Mouse (Mus musculus) lung, embryonic 14.5 days (tissue): ENCODE results near the gene Nln. TPM values are rescaled to one million over a fixed set of nuclear protein-coding genes. Genes with fewer than 3 reads are reported as not detected.

Experiments used
- ATAC-seq: fragments of 200-750 bp; cut with Nextera tagmentation; 2 replicates; pipeline ENCODE4 v1.8.0; 2017; ENCODE audit warnings: mild to moderate bottlenecking, moderate TSS enrichment, moderate library complexity; ENCODE audit not compliant: insufficient read depth
- DNase-seq: peaks from one replicate; pipeline ENCODE4 v3.0.0-alpha.2; 2015
- H3K27ac ChIP-seq: fragments of 300-500 bp; sonication (generic); 2 replicates; pipeline ENCODE4 v1.5.1; 2014; ENCODE audit warnings: low read depth, mild to moderate bottlenecking, moderate library complexity
- H3K27me3 ChIP-seq: fragments of 300-500 bp; sonication (generic); 2 replicates; pipeline ENCODE4 v1.6.1; 2014; ENCODE audit warnings: low read length, control low read depth; ENCODE audit not compliant: insufficient read depth
- H3K36me3 ChIP-seq: fragments of 300-500 bp; sonication (generic); 2 replicates; pipeline ENCODE4 v1.6.1; 2014; ENCODE audit warnings: control low read depth; ENCODE audit not compliant: insufficient read depth
- H3K4me1 ChIP-seq: fragments of 300-500 bp; sonication (generic); 2 replicates; pipeline ENCODE4 v1.6.1; 2014; ENCODE audit warnings: antibody characterized with exemption, control low read depth; ENCODE audit not compliant: insufficient read depth
- H3K4me2 ChIP-seq: fragments of 300-500 bp; sonication (generic); 2 replicates; pipeline ENCODE4 v1.6.1; 2014; ENCODE audit warnings: mild to moderate bottlenecking
- H3K4me3 ChIP-seq: fragments of 300-500 bp; sonication (generic); 2 replicates; pipeline ENCODE4 v1.5.1; 2014; ENCODE audit warnings: low read depth, low read length
- H3K9ac ChIP-seq: fragments of 300-500 bp; sonication (generic); 2 replicates; pipeline ENCODE4 v1.6.1; 2014
- H3K9me3 ChIP-seq: fragments of 300-500 bp; sonication (generic); 2 replicates; pipeline ENCODE4 v1.6.1; 2016; ENCODE audit warnings: low read depth, low read length, control low read depth
- CTCF ChIP-seq: IDR thresholded peaks from 2 replicates; pipeline ENCODE4 v1.5.1; 2016; ENCODE audit warnings: antibody characterized with exemption, low read depth
- WGBS: fragments of 180-500 bp; shearing (Covaris S2); extraction: QIAGEN DNeasy Blood & Tissue Kit; methylation state at CpG from one replicate; pipeline ENCODE4 v1.1.7; 2014; 5-methylcytosine and 5-hydroxymethylcytosine counted together
- polyA plus RNA-seq: library from polyadenylated mRNA; unstranded; fragments of >200 nt; fragmentation: Nextera tagmentation; extraction: Ambion mirVana; gene quantifications from 2 replicates; pipeline ENCODE4 v1.2.1, GENCODE M21; 2014

Nln gene
- polyA plus RNA-seq, 1 experiment from 2014 or later, result 24.8 TPM

GRCm38 (mm10) chr13:104015246-104016105, 93.9 kb downstream of the Nln start:
- no peaks in the 10 kb centered on the region for H3K4me1 ChIP-seq
- H3K9ac ChIP-seq, result no peak overlapping the region
- DNase-seq (no peak), ATAC-seq (no peak)
- no peak for TF ChIP-seq CTCF
- H3K36me3 ChIP-seq, result no peaks in the 10 kb centered on the region
- H3K27ac ChIP-seq, result no peak overlapping the region
- H3K4me3 ChIP-seq, result no peak overlapping the region
- no peaks in the 10 kb centered on the region for H3K9me3 ChIP-seq
- H3K4me2 ChIP-seq, result no peak overlapping the region
- 80% methylated on average over 18 of the region's 18 CpGs for WGBS
- H3K27me3 ChIP-seq, result no peaks in the 10 kb centered on the region

DNA sequence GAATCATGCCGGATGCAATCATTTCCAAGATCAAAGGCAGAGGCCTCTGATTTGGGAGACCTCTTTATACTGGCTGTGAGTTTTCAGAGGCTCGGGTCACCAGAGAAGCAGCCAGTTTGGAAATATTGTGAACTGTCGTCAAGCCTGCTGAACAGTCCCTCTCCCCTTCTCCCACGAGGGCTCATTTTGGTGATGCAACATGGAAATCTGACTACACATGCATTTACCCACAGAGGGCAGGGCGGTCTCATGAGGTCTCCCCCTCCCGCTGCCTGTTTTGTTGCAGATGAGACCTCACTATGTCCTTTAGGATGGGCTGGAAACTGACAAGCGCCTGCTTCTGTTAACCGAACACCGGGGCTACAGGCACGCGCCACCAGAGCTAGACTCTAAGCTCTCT, 95.4 kb downstream of the Nln start:
- Histone ChIP-seq H3K9ac (no peak overlapping the region), H3K4me2 (no peak overlapping the region), H3K4me3 (no peak overlapping the region), H3K27me3 (no peaks in the 10 kb centered on the region), H3K9me3 (no peaks in the 10 kb centered on the region), H3K36me3 (no peaks in the 10 kb centered on the region), H3K27ac (no peak overlapping the region), H3K4me1 (no peaks in the 10 kb centered on the region)
- ATAC-seq (no peak), DNase-seq (no peak)
- WGBS, result 83% methylated on average over 11 of the region's 11 CpGs
- no peak for TF ChIP-seq CTCF

DNA sequence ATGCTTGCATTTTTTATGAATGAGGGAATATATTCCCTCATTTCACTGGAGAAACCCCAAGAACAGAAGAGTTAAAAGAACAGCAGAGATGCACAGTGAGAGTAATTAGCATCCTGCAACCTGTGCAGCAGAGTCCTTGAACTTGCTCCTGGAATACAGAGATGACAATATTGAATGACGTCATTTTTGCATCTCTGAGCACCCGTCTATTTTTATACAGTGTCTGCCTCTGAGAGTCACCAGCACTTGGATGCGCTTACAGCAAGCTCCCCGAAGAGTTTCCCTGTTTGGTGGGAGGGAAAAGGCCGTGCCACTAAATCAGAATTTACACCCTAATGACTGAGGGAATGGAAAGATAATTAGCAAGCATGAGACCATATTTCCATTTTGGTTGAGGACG, 96.0 kb downstream of the Nln start:
- no peak for TF ChIP-seq CTCF
- Histone ChIP-seq H3K27ac (no peak overlapping the region), H3K9me3 (no peaks in the 10 kb centered on the region), H3K36me3 (no peaks in the 10 kb centered on the region), H3K4me2 (no peak overlapping the region), H3K4me3 (no peak overlapping the region), H3K9ac (no peak overlapping the region), H3K4me1 (no peaks in the 10 kb centered on the region), H3K27me3 (no peaks in the 10 kb centered on the region)
- DNase-seq, result no peak
- ATAC-seq, result no peak
- 70% methylated on average over 6 of the region's 6 CpGs for WGBS

GRCm38 (mm10) chr13:104012214-104012833, 97.1 kb downstream of the Nln start:
- Histone ChIP-seq H3K4me1 (no peaks in the 10 kb centered on the region), H3K9ac (no peak overlapping the region), H3K27ac (no peak overlapping the region), H3K36me3 (no peaks in the 10 kb centered on the region), H3K4me3 (no peak overlapping the region), H3K9me3 (no peaks in the 10 kb centered on the region), H3K27me3 (no peaks in the 10 kb centered on the region), H3K4me2 (no peak overlapping the region)
- ATAC-seq (no peak), DNase-seq (no peak)
- 82% methylated on average over 11 of the region's 11 CpGs for WGBS
- TF ChIP-seq CTCF, result no peak

DNA sequence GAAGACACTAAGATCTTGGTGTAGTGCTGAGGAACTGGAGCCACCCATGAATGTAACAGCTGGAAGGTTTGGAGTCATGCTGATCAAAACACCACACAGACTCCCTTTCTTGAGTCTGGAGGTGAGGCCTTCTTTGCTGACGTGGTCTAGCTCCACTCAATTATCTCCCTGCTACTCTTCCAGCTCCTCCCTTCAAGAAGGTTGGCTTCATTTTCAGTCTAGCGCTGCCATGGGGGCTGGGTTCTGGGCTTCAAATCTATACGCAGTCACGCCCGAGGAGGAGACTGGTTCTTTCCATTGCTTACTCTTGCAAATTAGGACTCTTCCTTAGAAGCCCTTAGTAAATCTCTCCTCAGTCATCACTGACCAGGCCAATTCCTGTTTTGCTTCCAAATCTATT, 98.1 kb downstream of the Nln start:
- Histone ChIP-seq H3K27me3 (no peaks in the 10 kb centered on the region), H3K36me3 (no peaks in the 10 kb centered on the region), H3K4me3 (no peak overlapping the region), H3K9ac (no peak overlapping the region), H3K4me2 (no peak overlapping the region), H3K9me3 (no peaks in the 10 kb centered on the region), H3K27ac (no peak overlapping the region), H3K4me1 (no peaks in the 10 kb centered on the region)
- ATAC-seq (no peak), DNase-seq (no peak)
- WGBS, result 86% methylated on average over 5 of the region's 5 CpGs
- no peak for TF ChIP-seq CTCF

- 79% methylated on average over 6 of the region's 6 CpGs for WGBS
- Histone ChIP-seq H3K4me2 (no peak overlapping the region), H3K9me3 (no peaks in the 10 kb centered on the region), H3K4me1 (no peaks in the 10 kb centered on the region), H3K4me3 (no peak overlapping the region), H3K27me3 (no peaks in the 10 kb centered on the region), H3K27ac (no peak overlapping the region), H3K9ac (no peak overlapping the region), H3K36me3 (no peaks in the 10 kb centered on the region)
- DNase-seq (no peak), ATAC-seq (no peak)
- no peak for TF ChIP-seq CTCF
These were observed 104.1 kb downstream of the Nln start for GRCm38 (mm10) chr13:104005231-104005845.

- 64% methylated on average over 5 of the region's 5 CpGs for WGBS
- H3K9me3 ChIP-seq, result no peaks in the 10 kb centered on the region; the same call in 1 of the 2 replicates
- H3K27ac ChIP-seq, result no peak overlapping the region
- no peaks in the 10 kb centered on the region for H3K27me3 ChIP-seq
- no peak overlapping the region for H3K9ac ChIP-seq
- H3K4me2 ChIP-seq, result no peak overlapping the region
- no peak for TF ChIP-seq CTCF
- H3K36me3 ChIP-seq, result no peaks in the 10 kb centered on the region
- DNase-seq (no peak), ATAC-seq (no peak)
- H3K4me1 ChIP-seq, result no peaks in the 10 kb centered on the region; the same call in 1 of the 2 replicates
- H3K4me3 ChIP-seq, result no peak overlapping the region
These were observed 115.3 kb downstream of the Nln start for GRCm38 (mm10) chr13:103994085-103994455.
